Mouse (Mus musculus) embryonic stem cell, embryonic (primary cell): ENCODE results near the gene Gm11037.

Source experiments
- CTCF ChIA-PET, 4 experiments: fragments of 300-600 bp in 2 of 4; fragments of 350-600 bp in 2 of 4; sonication (Branson Sonifier 250); formaldehyde crosslinking; loops; one replicate each; lab custom pipeline; 2022; ENCODE audit warnings: inconsistent platforms in 2 of 4; lab: Charles Lee
- POLR2A ChIA-PET, 4 experiments: fragments of 300-600 bp in 2 of 4; fragments of 350-600 bp in 2 of 4; sonication (Branson Sonifier 250); formaldehyde crosslinking; loops; one replicate each; lab custom pipeline; 2022; ENCODE audit warnings: antibody characterized with exemption in 4 of 4, inconsistent platforms in 1 of 4; lab: Charles Lee

Gm11037 gene

DNA sequence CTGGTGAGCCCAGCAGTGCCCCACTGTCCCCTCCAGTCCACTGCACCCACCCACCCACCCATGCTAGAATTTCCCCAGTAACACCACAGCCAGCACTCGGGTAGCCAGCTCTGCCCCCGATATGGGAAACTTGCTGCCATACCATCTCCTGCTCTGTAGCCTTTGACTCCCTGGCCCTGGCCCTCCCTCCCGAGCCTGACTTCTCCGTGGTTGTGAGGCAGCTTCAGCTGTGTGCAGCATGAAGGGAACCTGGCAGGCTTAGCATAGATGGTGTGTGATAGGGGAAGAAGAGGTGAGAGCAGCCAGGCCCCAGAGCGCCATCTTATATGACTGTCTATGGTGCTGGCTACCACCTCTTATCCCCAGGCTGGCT lies 7.2 kb downstream of the Gm11037 start:
- ChIA-PET POLR2A (interaction anchor here in 1 of 4 experiments (0.6 to 1.3 kb wide), 2 partner anchors 11 to 19 kb away, joined by 3 read pairs; partner anchors contain the start of gene 1700037H04Rik), CTCF (interaction anchor here in 1 of 4 experiments (0.7 kb wide), 1 partner anchor 8 kb away, joined by 3 read pairs; no protein-coding TSS in a partner anchor)

DNA sequence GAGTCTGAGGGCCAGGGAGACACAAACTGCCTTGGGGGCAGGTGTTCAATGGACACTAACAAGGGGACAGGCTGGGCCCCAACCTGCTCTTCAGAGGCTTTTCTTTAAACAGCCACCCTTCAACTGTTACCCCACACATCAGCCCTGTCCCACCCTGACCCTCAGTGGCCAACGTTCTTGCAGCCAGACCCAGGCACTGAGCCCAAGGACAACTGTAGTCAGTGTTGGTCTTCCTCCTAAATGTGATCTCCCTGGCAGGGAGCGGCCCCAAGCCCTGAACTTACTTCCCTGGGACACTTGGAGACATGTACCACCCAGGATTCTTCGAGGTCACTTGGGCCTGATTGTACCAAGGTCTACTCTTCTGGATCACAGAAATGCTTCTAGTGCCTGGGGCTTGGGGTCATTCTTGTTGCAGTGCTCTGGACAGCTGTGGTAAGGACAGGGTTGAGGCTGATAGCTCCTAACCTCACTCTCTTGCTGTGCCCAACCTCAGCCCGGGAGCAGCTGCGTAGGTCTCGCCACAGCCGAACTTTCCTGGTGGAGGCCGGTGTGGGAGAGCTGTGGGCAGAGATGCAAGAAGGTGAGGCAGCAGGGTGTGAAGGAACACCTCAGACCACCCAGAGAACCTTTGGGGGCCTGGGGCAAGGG lies 8.2 kb downstream of the Gm11037 start:
- ChIA-PET CTCF (interaction anchor here in 2 of 4 experiments (0.9 to 2.1 kb wide), 5 partner anchors 22 to 114 kb away, joined by 4 to 21 read pairs (median 7); no protein-coding TSS in a partner anchor), POLR2A (interaction anchor here in 3 of 4 experiments (0.6 to 2.4 kb wide), 13 partner anchors 10 to 97 kb away, joined by 3 to 12 read pairs (median 5); partner anchors contain the start of genes Mavs (in 1 of the 3) and Spef1 (in 1 of the 3))

DNA sequence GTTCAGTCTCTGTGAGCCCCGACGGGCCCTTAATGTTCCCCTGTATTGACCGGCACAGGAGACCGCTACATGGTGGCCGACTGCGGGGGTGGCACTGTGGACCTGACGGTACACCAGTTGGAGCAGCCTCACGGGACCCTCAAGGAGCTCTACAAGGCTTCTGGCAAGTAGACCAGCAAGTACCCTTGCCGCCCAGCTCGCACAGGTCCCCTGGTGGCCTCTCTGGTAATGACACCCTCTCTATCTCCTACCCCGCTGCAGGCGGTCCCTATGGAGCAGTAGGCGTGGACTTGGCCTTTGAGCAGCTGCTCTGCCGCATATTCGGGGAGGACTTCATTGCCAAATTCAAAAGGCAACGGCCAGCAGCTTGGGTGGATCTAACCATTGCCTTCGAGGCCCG lies 9.3 kb downstream of the Gm11037 start:
- POLR2A ChIA-PET = interaction anchor here (0.6 to 2.4 kb wide), 29 partner anchors 9 to 795 kb away, joined by 3 to 14 read pairs (median 5); partner anchors contain the start of genes 1700037H04Rik (in 3 of the 4), Cenpb (in 1 of the 4), Mavs (in 1 of the 4) and Pank2 (in 1 of the 4)
- CTCF ChIA-PET = interaction anchor here (0.6 to 2.1 kb wide), 44 partner anchors 9 to 402 kb away, joined by 3 to 21 read pairs (median 4); partner anchors contain the start of genes 1700037H04Rik (in 2 of the 4), Gm11037 (in 2 of the 4), Hspa12b (in 2 of the 4) and Cdc25b (in 1 of the 4)

DNA sequence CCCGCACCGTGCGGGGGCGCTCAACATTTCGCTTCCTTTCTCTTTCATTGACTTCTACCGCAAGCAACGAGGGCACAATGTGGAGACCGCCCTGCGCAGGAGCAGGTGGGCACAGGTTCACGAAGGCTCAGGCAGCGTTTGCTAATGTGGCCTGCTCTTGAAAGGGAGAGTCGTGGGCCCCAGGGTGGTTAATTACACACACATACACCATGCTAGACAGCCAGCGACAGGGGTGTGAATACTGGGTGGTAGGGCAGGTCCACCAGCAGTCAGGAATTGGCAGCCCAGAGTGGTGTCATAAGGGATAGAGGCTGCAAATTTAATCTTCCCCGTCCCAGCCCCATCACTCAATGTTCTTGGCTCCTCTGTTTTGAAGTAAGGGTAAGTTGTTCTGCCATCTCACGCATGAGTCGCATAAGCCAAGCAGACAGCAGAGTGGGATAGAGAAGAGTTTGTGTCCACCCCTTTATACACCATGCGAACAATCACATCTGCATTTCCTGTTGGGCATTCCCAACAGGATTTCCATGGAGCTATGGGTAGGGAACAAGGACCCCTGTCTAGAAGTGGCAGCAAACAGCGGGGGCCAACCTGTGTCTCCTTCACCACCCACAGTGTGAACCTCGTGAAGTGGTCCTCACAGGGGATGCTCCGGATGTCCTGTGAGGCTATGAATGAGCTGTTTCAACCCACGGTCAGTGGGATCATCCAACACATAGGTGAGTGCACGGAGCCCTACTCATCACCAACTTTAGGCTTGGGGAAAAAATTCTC lies 9.9 kb downstream of the Gm11037 start:
- CTCF ChIA-PET = interaction anchor here (0.6 to 2.1 kb wide), 39 partner anchors 8 to 387 kb away, joined by 3 to 21 read pairs (median 4); partner anchors contain the start of genes 1700037H04Rik (in 2 of the 4), Gm11037 (in 2 of the 4), Hspa12b (in 2 of the 4) and Cdc25b (in 1 of the 4)
- POLR2A ChIA-PET = interaction anchor here (0.6 to 2.4 kb wide), 32 partner anchors 8 to 118 kb away, joined by 3 to 14 read pairs (median 4); partner anchors contain the start of genes 1700037H04Rik (in 3 of the 4), Cenpb (in 1 of the 4), Mavs (in 1 of the 4) and Pank2 (in 1 of the 4)

DNA sequence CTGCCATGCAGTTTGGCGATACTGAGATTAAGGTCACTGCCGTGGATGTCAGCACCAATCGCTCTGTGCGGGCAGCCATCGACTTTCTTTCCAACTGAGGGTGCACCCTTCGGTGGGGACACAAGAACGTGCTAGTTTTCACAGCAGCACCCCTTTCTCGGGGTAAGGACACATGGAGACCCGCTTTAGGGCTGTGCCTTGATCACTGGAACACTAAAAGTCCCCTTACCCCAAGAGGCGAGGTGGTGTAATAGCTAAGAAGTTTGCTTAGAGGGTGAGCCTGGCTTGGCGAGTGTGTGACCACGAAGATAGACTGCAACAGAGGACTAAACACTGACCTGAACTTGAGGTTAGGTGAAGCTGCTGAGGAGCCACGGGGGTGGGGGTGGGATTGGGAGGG lies 11.8 kb downstream of the Gm11037 start:
- ChIA-PET CTCF (interaction anchor here in 3 of 4 experiments (0.5 to 1.9 kb wide), 10 partner anchors 15 to 166 kb away, joined by 3 to 10 read pairs (median 6); partner anchors contain the start of genes 1700037H04Rik (in 1 of the 3), Cdc25b (in 1 of the 3) and Hspa12b (in 1 of the 3)), POLR2A (interaction anchor here (0.6 to 2.2 kb wide), 20 partner anchors 11 to 352 kb away, joined by 3 to 19 read pairs (median 3); partner anchors contain the start of genes 1700037H04Rik (in 3 of the 4), Cdc25b (in 2 of the 4), Spef1 (in 2 of the 4) and Pank2 (in 1 of the 4))

DNA sequence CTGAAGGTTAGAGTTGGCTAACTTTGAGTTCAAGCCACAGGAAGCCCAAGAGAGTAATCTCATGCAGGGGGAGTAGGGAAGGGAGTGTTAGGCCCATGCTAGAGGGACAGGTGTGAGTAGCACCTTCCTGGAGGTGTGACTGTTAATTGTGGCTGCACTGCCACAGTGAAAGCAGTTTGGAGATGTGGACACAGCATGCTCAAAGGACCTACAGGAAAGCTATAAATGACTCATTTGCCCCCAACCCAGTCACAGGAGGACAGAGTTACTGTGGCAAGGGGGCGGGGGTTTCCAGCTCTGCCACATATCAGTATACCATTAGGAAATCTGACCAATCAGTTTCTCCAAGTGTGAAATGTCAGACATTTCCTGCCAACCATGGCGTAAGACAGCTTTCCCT lies 12.2 kb downstream of the Gm11037 start:
- ChIA-PET CTCF (interaction anchor here in 3 of 4 experiments (0.5 to 1.9 kb wide), 10 partner anchors 14 to 167 kb away, joined by 3 to 10 read pairs (median 6); partner anchors contain the start of genes 1700037H04Rik (in 1 of the 3), Cdc25b (in 1 of the 3) and Hspa12b (in 1 of the 3)), POLR2A (interaction anchor here in 3 of 4 experiments (0.6 to 2.2 kb wide), 19 partner anchors 11 to 352 kb away, joined by 3 to 19 read pairs (median 3); partner anchors contain the start of genes 1700037H04Rik (in 3 of the 3), Cdc25b (in 2 of the 3), Spef1 (in 2 of the 3) and Pank2 (in 1 of the 3))

DNA sequence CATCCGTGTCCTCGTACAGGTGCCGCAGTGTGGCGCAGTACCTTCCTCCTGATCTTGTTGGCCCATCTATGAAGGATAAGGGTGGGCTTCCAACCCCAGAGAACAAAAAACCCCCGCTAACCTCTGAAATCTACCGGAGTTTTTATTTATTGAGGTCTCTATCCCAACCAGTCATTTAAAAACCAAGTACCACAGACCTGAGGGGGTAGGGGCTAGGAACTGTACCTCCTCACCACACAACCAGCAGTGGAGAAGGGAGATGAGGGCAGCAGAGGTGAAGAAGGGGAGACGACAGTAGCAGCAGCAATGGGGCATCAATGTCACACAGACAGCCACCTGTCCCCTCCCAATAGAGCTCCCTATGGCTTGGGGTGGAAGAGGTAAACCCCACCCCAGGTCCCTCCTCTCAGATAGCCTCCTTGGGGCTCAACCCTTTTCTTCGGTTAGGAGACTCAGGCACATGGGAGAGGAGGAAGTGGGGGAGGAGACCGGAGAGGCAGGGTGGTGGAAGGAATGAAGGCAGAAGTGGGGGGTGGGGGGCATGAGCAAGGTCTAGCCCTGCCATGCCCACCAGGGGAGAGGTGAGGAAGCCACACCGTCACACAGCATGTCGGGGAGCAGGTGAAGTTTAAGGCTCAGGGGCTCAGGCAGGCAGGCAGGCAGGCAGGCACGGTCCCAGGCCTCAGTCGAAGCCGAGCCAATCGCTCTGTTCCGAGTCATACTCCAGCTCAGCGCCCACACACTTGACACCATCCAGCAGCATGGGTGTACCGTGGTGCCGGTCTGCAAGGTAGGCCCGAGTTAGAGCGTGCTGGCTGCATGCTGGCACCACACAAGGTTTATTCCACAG lies 13.1 kb downstream of the Gm11037 start:
- ChIA-PET CTCF (interaction anchor here in 3 of 4 experiments (0.8 to 1.9 kb wide), 3 partner anchors 13 to 758 kb away, joined by 3 to 7 read pairs (median 3); partner anchors contain the start of gene 1700037H04Rik (in 1 of the 3)), POLR2A (interaction anchor here in 2 of 4 experiments (0.7 to 2.2 kb wide), 12 partner anchors 10 to 887 kb away, joined by 3 to 19 read pairs (median 4); partner anchors contain the start of genes 1700037H04Rik (in 2 of the 2), Cdc25b (in 1 of the 2) and Spef1 (in 1 of the 2))

DNA sequence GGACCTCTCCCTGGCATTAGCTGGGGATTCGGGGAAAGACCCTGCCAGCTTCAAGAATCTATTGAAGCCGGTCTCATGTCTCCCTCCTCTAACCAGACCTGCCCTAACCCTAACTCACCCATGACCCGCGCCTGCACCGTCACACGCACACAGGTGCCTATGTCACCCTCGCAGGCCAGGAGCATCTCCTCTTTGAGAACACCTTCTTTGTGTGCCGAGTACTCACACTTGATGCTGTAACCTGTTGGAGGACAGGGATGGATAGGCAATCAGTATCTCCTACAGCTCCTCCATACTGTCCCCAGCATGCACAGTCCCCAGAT lies 13.7 kb downstream of the Gm11037 start:
- ChIA-PET POLR2A (interaction anchor here in 2 of 4 experiments (1.2 to 1.5 kb wide), 3 partner anchors 13 to 28 kb away, joined by 3 to 4 read pairs (median 4); partner anchors contain the start of gene 1700037H04Rik (in 2 of the 2)), CTCF (interaction anchor here in 1 of 4 experiments (0.8 kb wide), 1 partner anchor 759 kb away, joined by 3 read pairs; no protein-coding TSS in a partner anchor)

DNA sequence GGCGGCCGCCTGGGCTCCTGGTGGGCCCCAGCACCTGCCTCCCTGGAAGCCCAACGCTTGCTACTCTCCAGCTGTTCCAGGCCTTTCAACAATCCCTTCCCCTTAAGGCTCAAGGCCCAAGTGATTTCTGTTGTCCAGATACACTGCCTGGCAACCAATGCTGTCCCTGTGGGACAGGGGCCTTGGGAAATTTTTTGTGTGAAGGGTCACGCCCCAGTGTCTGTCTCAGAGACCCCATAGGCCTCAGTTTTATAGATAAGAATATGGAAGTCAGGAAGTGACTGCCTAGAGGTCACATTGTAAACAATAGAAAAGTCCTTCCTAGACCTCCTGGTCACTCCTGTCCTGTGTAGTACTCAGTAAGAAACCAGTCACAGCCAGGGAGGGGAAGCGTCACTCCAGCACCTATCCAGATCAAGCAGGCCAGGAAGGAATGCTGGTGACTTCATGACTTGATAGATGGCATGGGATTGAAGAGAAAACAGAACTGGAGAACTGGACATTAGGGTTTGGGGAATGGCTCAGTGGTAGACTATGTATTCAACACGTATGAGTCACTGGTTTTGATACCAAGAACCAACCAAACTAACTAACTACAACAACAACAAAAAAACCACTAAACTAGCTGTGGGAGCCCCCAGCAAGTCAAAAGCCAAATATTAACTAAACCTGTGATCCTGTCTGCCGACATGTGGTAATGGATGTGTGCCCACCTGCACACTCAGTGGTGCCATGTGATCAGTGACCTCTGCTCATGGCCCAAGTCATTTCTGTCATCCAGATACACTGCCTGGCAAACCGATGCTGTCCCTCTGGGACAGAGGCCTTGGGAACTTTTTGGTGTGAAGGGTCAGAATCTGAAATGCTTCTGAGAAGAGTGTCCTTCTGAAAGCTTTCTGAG lies 15.3 kb downstream of the Gm11037 start:
- POLR2A ChIA-PET = interaction anchor here in 2 of 4 experiments (1.3 to 3.9 kb wide), 2 partner anchors 10 to 27 kb away, joined by 5 to 28 read pairs; partner anchors contain the start of gene 1700037H04Rik (in 1 of the 2)
- CTCF ChIA-PET = interaction anchor here in 1 of 4 experiments (1.0 kb wide), 1 partner anchor 22 kb away, joined by 3 read pairs; the partner anchor contains the start of gene Hspa12b

DNA sequence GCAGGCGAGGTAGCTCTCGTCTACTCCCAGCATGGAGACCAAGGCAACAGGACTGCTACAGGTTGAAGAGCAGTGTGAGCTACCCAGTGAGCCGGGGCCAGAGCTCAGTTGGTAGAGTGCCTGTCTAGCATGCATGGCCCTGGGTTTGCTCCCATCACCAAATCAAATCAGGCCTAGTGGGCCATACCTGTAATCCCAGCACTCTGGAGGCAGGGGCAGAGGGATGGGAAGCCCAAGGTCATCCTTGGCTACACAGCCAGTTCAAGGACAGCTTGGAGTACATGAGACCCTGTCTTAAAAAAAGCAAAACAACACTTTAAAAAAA lies 15.9 kb downstream of the Gm11037 start:
- POLR2A ChIA-PET = interaction anchor here in 3 of 4 experiments (0.6 to 3.9 kb wide), 5 partner anchors 10 to 161 kb away, joined by 3 to 28 read pairs (median 4); partner anchors contain the start of gene 1700037H04Rik (in 1 of the 3)
- CTCF ChIA-PET = interaction anchor here in 1 of 4 experiments (1.0 kb wide), 1 partner anchor 23 kb away, joined by 3 read pairs; the partner anchor contains the start of gene Hspa12b

DNA sequence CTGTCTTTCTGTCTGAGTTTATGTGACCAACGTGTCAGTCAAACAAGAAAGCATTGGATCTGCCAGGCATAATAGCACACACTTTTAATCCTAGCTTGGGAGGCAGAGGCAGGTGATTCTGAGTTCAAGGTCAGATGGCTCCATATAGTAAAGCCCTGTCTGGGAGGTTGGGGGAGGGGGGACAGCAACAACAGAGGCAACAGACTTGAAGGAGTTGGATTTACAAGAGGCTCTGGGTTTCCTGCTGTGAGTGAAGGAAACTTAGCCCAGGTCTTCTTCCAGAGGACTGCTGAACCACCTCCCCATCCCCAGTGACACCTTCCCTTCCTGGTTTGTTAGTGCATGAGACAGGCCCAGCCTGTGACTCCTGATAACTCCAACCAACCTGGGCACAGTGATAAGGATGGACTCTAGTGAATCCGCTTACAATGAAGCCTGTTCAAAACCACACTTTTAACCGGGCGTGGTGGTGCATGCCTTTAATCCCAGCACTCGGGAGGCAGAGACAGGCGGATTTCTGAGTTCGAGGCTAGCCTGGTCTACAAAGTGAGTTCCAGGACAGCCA lies 19.0 kb downstream of the Gm11037 start:
- ChIA-PET POLR2A (interaction anchor here in 3 of 4 experiments (0.8 to 3.9 kb wide), 13 partner anchors 7 to 202 kb away, joined by 3 to 28 read pairs (median 4); partner anchors contain the start of gene 1700037H04Rik (in 2 of the 3)), CTCF (interaction anchor here (0.6 to 1.7 kb wide), 4 partner anchors 10 to 156 kb away, joined by 3 to 5 read pairs (median 5); no protein-coding TSS in a partner anchor)

DNA sequence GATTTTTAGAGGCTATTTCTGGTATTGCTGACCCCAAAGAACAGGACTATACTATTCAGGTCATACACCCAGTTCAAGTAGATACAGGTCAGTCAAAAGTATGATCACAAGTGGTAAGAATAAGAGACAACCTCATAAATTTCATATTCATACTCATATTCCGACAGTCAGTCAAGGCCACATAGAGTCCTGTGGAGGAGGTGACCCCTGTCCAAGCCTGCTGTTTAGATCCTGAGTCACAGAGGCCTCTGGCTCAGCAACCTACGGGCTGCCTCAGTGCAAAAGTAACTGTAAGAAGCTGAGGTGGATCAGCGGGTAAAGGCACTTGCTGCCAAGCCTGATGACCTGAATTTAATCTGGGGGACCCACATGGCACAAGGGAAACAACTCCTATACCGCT lies 20.7 kb downstream of the Gm11037 start:
- ChIA-PET CTCF (interaction anchor here in 1 of 4 experiments (1.3 kb wide), 1 partner anchor 99 kb away, joined by 4 read pairs; no protein-coding TSS in a partner anchor), POLR2A (interaction anchor here in 2 of 4 experiments (1.0 to 1.3 kb wide), 3 partner anchors 23 to 102 kb away, joined by 3 read pairs; partner anchors contain the start of genes Cdc25b (in 1 of the 2) and Spef1 (in 1 of the 2))

DNA sequence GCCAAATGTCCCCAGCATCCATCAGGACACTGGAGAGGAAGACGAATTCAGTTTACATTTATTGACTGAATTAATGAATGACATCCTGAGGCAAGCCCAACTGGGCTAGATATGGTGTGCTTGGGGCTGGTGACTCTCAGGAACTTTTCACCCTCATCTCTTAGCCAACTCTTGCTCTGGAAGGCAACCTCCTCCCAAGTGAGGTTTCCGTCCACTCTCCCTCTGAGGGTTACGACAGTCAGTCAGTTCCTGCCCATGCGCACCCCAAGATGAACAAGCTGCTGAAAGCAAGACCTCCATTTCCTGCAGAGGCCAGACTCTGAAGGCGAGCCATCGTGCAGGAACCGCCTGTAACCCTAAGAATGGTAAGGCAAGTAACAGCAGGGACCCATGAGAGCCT lies 23.7 kb downstream of the Gm11037 start:
- CTCF ChIA-PET = no interaction called here
- POLR2A ChIA-PET = interaction anchor here (0.5 to 3.8 kb wide), 12 partner anchors 6 to 936 kb away, joined by 3 to 28 read pairs (median 4); partner anchors contain the start of genes Cdc25b (in 2 of the 4) and Spef1 (in 2 of the 4)

DNA sequence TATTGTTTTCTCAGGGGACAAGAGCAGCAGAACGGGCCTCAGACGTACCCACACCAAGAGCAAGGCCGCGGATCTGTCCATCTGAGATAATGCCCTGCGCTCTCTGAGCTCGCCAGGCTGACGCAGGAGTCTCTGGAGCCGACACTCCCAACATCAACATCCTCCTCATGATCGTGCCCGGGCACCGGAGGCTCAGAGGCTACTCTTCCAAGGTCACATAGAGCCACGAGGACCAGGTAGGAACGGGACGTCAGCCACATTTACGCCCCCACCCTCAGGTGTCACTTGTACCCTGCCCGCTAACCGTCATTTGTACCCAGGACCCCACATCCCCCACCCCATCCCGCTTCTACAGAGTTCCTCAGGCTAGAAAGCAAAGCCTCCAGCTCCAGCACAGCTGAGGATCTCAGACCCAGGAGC lies 26.2 kb downstream of the Gm11037 start:
- POLR2A ChIA-PET = interaction anchor here (0.7 to 5.0 kb wide), 63 partner anchors 8 to 495 kb away, joined by 3 to 95 read pairs (median 7); partner anchors contain the start of genes Cdc25b (in 4 of the 4), Spef1 (in 4 of the 4), Pank2 (in 3 of the 4) and Cenpb (in 2 of the 4)
- CTCF ChIA-PET = interaction anchor here in 3 of 4 experiments (0.6 to 1.7 kb wide), 14 partner anchors 12 to 104 kb away, joined by 3 to 14 read pairs (median 4); partner anchors contain the start of genes Ap5s1 (in 1 of the 3), Cdc25b (in 1 of the 3) and Spef1 (in 1 of the 3)
